Mouse (Mus musculus) subcutaneous adipose tissue, adult 2 months (tissue): ENCODE data around the gene AU022751. TPM values are rescaled to one million over a fixed set of nuclear protein-coding genes. Genes with fewer than 3 reads are reported as not detected.

ENCODE experiments used
- polyA plus RNA-seq: library from polyadenylated mRNA; depleted of rRNA; stranded (reverse); fragments of >200 nt; gene quantifications from 2 replicates; pipeline ENCODE4 v1.2.3, GENCODE M21; 2012; ENCODE audit warnings: low replicate concordance; rRNA removed

Gene AU022751
- not detected in 2 replicates for polyA plus RNA-seq

GRCm38 (mm10) chrX:6082954-6083680 lies at the start of gene AU022751:
Gene AU022751, minus strand, starts transcription at chrX:6083419.

DNA sequence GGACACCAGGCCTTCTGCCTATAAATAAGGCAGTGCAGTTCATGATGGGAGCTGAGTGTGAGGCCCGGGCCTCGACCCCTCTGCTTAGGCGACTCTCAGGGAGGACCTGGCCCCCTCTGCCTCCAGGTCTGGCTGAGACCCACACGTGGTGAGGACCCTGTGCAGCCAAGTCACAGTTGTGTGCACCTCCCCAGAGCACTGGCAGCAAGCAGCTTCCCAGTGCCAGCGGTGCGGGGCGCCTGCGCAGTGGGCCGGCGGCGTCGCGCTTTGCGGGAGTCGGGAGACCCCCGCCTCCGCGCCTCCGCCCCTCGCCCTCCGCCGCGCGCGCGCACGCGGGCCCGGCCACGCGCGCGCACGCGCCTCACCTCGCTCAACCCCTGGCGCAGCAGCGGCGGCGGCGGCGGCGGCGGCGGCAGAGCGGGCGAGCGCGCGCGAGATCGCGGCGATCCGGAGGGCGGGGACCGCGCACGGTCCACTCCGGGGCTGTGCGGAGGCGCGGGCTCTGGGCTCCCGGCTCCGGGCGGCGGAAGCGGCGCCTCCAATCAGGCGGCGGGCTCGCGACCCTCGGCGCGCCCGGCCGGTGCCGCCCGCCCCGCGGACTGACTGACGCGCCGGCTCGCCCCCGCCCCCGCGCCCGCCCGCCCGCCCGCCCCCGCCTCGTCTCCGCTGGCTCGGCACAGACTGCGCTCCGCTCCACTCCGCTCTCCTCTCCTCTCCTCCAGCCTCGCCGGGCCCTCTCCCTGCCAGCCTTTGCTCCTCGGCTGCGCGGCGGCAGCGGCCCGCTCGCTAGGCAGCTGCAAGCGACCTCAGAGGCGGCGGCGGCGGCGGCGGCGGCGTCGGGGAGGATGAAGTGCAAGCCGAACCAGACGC lies 35.9 kb downstream of the AU022751 start, which contains the start of gene Nudt11:
Nudt11 (plus strand) TSS at position 388 of the 870 bp plus-strand sequence.

Other genes with a start within 250 kb of the AU022751 start
- gene Nudt11, start 36.0 kb downstream of the AU022751 start, polyA plus RNA-seq = 0.13 and 1.5 TPM in 2 replicates
- gene Nudt10, start 89.6 kb upstream of the AU022751 start, polyA plus RNA-seq = 0.11 and 2.0 TPM in 2 replicates
- 0.13 TPM in 1 of 2 replicates, not detected in the other for gene Bmp15, start 237.3 kb upstream of the AU022751 start, polyA plus RNA-seq